Mouse (Mus musculus): ENCODE results near the gene Sept10. TPM values are rescaled to one million over a fixed set of nuclear protein-coding genes. Genes with fewer than 3 reads are reported as not detected.

Sept10 gene
- total and polyA plus RNA-seq, 3 experiments, result not detected

DNA sequence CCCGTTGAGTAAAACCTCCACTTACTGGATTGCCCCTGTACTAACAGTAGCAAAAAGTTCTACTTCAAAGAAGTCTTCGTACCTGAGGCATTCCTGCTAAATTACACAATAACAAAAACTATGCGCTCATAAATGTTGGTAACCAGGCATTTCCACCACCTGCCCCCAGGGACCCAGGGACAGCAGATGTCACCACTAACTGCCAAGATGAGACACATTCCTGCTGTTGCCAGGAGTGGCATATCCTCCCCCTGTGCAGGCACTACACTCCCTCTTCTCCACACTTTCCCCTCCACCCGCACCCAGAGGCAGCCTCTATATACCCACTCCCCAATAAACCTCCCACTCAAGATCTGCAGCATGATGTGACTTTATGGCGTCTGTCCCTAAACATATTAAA lies 26.8 kb downstream of the Sept10 start:
- H3K27me3 ChIP-seq (ENCODE audit: control insufficient read depth in 1 of 2, insufficient read depth in 2 of 2, low read length in 2 of 2), result peaks cover 15% of the 10 kb centered on the region in 2 experiments
- TF ChIP-seq POLR2AphosphoS5 (IDR thresholded peaks at IDR 0.05; ENCODE audit: borderline replicate concordance, low read depth, low read length) (no peak), HCFC1 (IDR thresholded peaks at IDR 0.05; ENCODE audit: low read depth, low read length) (no peak), EP300 (IDR thresholded peaks at IDR 0.05; ENCODE audit: low read depth in 1 of 2, low read length in 2 of 2) (no peak), GABPA (IDR thresholded peaks at IDR 0.05; ENCODE audit: low read depth, low read length) (no peak), CHD2 (IDR thresholded peaks at IDR 0.05; ENCODE audit: low read length) (no peak), BHLHE40 (IDR thresholded peaks at IDR 0.05; ENCODE audit: borderline replicate concordance, low read depth, low read length) (no peak), ETS1 (IDR thresholded peaks at IDR 0.05; ENCODE audit: low read depth, low read length) (no peak), MEF2A (IDR thresholded peaks at IDR 0.05; ENCODE audit: extremely low read depth, insufficient replicate concordance, low read depth, low read length, poor library complexity, severe bottlenecking) (no peak), NRF1 (IDR thresholded peaks at IDR 0.05; ENCODE audit: insufficient read depth, low read depth, low read length, poor library complexity, severe bottlenecking) (no peak), MAZ (IDR thresholded peaks at IDR 0.05; ENCODE audit: low read depth, low read length) (no peak), ELF1 (IDR thresholded peaks at IDR 0.05; ENCODE audit: low read depth, low read length) (no peak), ZMIZ1 (IDR thresholded peaks at IDR 0.05; ENCODE audit: low read depth, low read length) (no peak), MXI1 (IDR thresholded peaks at IDR 0.05; ENCODE audit: low read depth, low read length) (no peak), GATA1 (IDR thresholded peaks at IDR 0.05; ENCODE audit: low read depth, low read length) (no peak), ZNF384 (IDR thresholded peaks at IDR 0.05; ENCODE audit: low read depth, low read length) (no peak), RAD21 (IDR thresholded peaks at IDR 0.05; ENCODE audit: low read depth, low read length) (no peak), NELFE (IDR thresholded peaks at IDR 0.05; ENCODE audit: low read depth, low read length) (no peak), MYB (IDR thresholded peaks at IDR 0.05; ENCODE audit: low read depth, low read length) (no peak), JUND (IDR thresholded peaks at IDR 0.05; ENCODE audit: low read depth, low read length) (no peak), MYC (IDR thresholded peaks at IDR 0.05; ENCODE audit: low read depth, low read length) (no peak)
- no peaks in the 10 kb centered on the region for H3K4me1 ChIP-seq (ENCODE audit: control insufficient read depth in 1 of 2, insufficient read depth in 2 of 2, low read length in 2 of 2)
- no peak overlapping the region for H3K27ac ChIP-seq (ENCODE audit: control insufficient read depth, low read depth, low read length)
- no peak overlapping the region for H3K9ac ChIP-seq (ENCODE audit: control insufficient read depth, low read depth, low read length, poor library complexity, severe bottlenecking)
- H3K4me3 ChIP-seq (ENCODE audit: control insufficient read depth in 1 of 2, insufficient read depth in 1 of 2, low read depth in 2 of 2, low read length in 2 of 2), result no peak overlapping the region
- H3K9me3 ChIP-seq (replicated peaks; ENCODE audit: insufficient read depth, low read length), result no peaks in the 10 kb centered on the region
- no peaks in the 10 kb centered on the region for H3K36me3 ChIP-seq (ENCODE audit: control insufficient read depth in 1 of 2, insufficient read depth in 2 of 2, low read length in 2 of 2)
- no peak for DNase-seq (ENCODE audit: low read depth, low spot score)
- H3K79me2 ChIP-seq (ENCODE audit: control insufficient read depth, insufficient read depth, low read length, poor library complexity), result no peaks in the 10 kb centered on the region

- H3K9me3 ChIP-seq (replicated peaks; ENCODE audit: insufficient read depth, low read length), result no peaks in the 10 kb centered on the region
- H3K27me3 ChIP-seq (ENCODE audit: control insufficient read depth in 1 of 2, insufficient read depth in 2 of 2, low read length in 2 of 2), result peaks cover 0 to 10% of the 10 kb centered on the region in 2 experiments
- no peaks in the 10 kb centered on the region for H3K79me2 ChIP-seq (ENCODE audit: control insufficient read depth, insufficient read depth, low read length, poor library complexity)
- H3K4me3 ChIP-seq (ENCODE audit: control insufficient read depth in 1 of 2, insufficient read depth in 1 of 2, low read depth in 2 of 2, low read length in 2 of 2), result no peak overlapping the region
- no peak overlapping the region for H3K9ac ChIP-seq (ENCODE audit: control insufficient read depth, low read depth, low read length, poor library complexity, severe bottlenecking)
- no peak for TF ChIP-seq ZNF384 (IDR thresholded peaks at IDR 0.05; ENCODE audit: low read depth, low read length)
- H3K27ac ChIP-seq (ENCODE audit: control insufficient read depth, low read depth, low read length), result no peak overlapping the region
- no peaks in the 10 kb centered on the region for H3K36me3 ChIP-seq (ENCODE audit: control insufficient read depth in 1 of 2, insufficient read depth in 2 of 2, low read length in 2 of 2)
- DNase-seq (ENCODE audit: low read depth, low spot score), result no peak
- no peaks in the 10 kb centered on the region for H3K4me1 ChIP-seq (ENCODE audit: control insufficient read depth in 1 of 2, insufficient read depth in 2 of 2, low read length in 2 of 2)
These were observed 39.3 kb downstream of the Sept10 start for GRCm38 (mm10) chr10:59182306-59182705.
